Mouse (Mus musculus) forebrain, embryonic 16.5 days (tissue): ENCODE measurements around the gene Astn2. TPM values are rescaled to one million over a fixed set of nuclear protein-coding genes. Genes with fewer than 3 reads are reported as not detected.

Source experiments
- ATAC-seq: fragments of 200-750 bp; cut with Nextera tagmentation; 2 replicates; pipeline ENCODE4 v1.8.0; 2017; ENCODE audit warnings: mild to moderate bottlenecking, moderate library complexity
- H3K27ac ChIP-seq: fragments of 300-500 bp; sonication (generic); 2 replicates; pipeline ENCODE4 v1.5.1; 2014; ENCODE audit warnings: low read length, control low read depth
- H3K27me3 ChIP-seq: fragments of 300-500 bp; sonication (generic); replicated peaks from 2 replicates; pipeline ENCODE4 v1.6.1; 2014; ENCODE audit warnings: low read length; ENCODE audit not compliant: control insufficient read depth, insufficient read depth
- H3K36me3 ChIP-seq: fragments of 300-500 bp; sonication (generic); 2 replicates; pipeline ENCODE4 v1.6.1; 2014; ENCODE audit not compliant: control insufficient read depth, insufficient read depth
- H3K4me1 ChIP-seq: fragments of 300-500 bp; sonication (generic); replicated peaks from 2 replicates; pipeline ENCODE4 v1.6.1; 2014; ENCODE audit warnings: low read length; ENCODE audit not compliant: control insufficient read depth, insufficient read depth
- H3K4me2 ChIP-seq: fragments of 300-500 bp; sonication (generic); 2 replicates; pipeline ENCODE4 v1.6.1; 2014; ENCODE audit warnings: mild to moderate bottlenecking, low read length, control low read depth
- H3K4me3 ChIP-seq: fragments of 300-500 bp; sonication (generic); replicated peaks from 2 replicates; pipeline ENCODE4 v1.5.1; 2014; ENCODE audit warnings: mild to moderate bottlenecking, low read length, control low read depth
- H3K9ac ChIP-seq: fragments of 300-500 bp; sonication (generic); replicated peaks from 2 replicates; pipeline ENCODE4 v1.6.1; 2014; ENCODE audit warnings: low read depth, low read length, control low read depth
- H3K9me3 ChIP-seq: fragments of 300-500 bp; sonication (generic); 2 replicates; pipeline ENCODE4 v1.6.1; 2016; ENCODE audit warnings: low read length; ENCODE audit not compliant: control insufficient read depth
- WGBS: fragments of 180-500 bp; shearing (Covaris S2); extraction: QIAGEN DNeasy Blood & Tissue Kit; methylation state at CpG from one replicate; pipeline ENCODE4 v1.1.7; 2014; 5-methylcytosine and 5-hydroxymethylcytosine counted together
- polyA plus RNA-seq: library from polyadenylated mRNA; unstranded; fragments of >200 nt; fragmentation: Nextera tagmentation; extraction: Ambion mirVana; gene quantifications from 2 replicates; pipeline ENCODE4 v1.2.1, GENCODE M21; 2015

Gene Astn2
- polyA plus RNA-seq, 1 experiment from 2014 or later, result 1.5 TPM

DNA sequence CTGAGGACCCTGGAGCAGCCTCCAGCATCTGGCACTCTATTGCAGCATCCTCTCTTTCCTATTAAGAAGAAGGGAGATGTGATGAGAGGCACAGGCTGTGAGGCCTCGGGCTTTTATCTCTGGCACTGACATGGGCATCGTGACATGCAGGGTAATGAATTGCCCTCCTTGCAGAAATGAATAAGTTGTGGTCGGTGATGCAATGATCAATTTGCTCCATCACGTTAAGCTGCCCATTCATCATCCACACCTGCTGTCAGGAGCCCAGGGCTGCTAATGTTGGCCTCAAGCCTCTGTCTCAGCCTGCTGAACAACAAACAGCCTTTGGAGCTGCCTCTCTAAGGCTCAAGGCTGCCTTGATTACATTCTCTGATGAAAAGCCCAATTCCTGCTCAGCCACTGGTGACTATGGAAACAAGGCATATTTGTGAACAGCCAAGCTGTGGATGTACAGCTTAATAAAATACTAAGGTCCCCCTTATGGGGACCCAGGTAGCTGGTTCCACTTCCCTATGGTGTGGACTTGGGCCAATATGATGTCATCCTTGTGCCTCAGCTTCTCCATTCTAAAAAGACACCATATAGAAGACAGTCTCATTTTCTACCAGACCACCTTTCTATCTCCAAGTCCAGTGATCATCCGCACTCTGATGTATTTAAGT, 515.9 kb downstream of the Astn2 start:
- no peak overlapping the region for H3K4me2 ChIP-seq
- peak overlapping the region; percentile 18; the same call in 1 of the 2 replicates for H3K27ac ChIP-seq
- H3K36me3 ChIP-seq, result no peaks in the 10 kb centered on the region
- H3K27me3 ChIP-seq, result no peaks in the 10 kb centered on the region
- H3K4me3 ChIP-seq, result no peak overlapping the region
- H3K9me3 ChIP-seq, result no peaks in the 10 kb centered on the region
- ATAC-seq, result peak; percentile 90
- H3K4me1 ChIP-seq, result peaks cover 8% of the 10 kb centered on the region; the same call in 1 of the 2 replicates
- 30% methylated on average over 5 of the region's 5 CpGs for WGBS
- no peak overlapping the region for H3K9ac ChIP-seq

- no peak overlapping the region for H3K9ac ChIP-seq
- no peaks in the 10 kb centered on the region for H3K9me3 ChIP-seq
- H3K4me1 ChIP-seq, result peaks cover 8% of the 10 kb centered on the region; the same call in 1 of the 2 replicates
- H3K27ac ChIP-seq, result no peak overlapping the region
- ATAC-seq, result no peak
- WGBS, result 90% methylated on average over 1 of the region's 1 CpGs
- H3K27me3 ChIP-seq, result no peaks in the 10 kb centered on the region
- H3K4me2 ChIP-seq, result no peak overlapping the region
- H3K36me3 ChIP-seq, result no peaks in the 10 kb centered on the region
- H3K4me3 ChIP-seq, result no peak overlapping the region
These were observed 517.5 kb downstream of the Astn2 start for GRCm38 (mm10) chr4:65886862-65887261.

DNA sequence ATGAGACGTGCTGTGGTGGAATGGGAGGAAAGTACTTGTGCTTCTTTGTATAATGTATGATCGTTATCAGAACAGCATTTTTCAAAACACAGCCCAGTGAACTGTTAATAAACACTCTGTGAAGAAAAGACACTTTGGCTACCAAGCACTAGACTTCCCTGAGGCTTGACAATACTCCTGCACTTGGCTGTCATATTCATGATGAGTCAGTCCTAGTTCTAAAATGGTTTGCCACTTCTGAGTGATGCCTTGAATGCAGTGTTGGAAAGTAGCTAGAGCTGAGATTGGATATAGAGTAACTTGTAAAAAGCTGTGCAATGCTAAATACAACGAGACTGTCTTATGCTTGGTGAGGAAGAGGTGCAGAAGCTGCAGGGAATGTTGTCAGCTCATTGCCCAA, 518.5 kb downstream of the Astn2 start:
- Histone ChIP-seq H3K36me3 (no peaks in the 10 kb centered on the region), H3K4me3 (no peak overlapping the region), H3K27ac (no peak overlapping the region), H3K9ac (no peak overlapping the region), H3K4me1 (peaks cover 8% of the 10 kb centered on the region; the same call in 1 of the 2 replicates), H3K4me2 (no peak overlapping the region), H3K9me3 (no peaks in the 10 kb centered on the region), H3K27me3 (no peaks in the 10 kb centered on the region)
- WGBS, result 58% methylated on average over 3 of the region's 3 CpGs
- no peak for ATAC-seq

DNA sequence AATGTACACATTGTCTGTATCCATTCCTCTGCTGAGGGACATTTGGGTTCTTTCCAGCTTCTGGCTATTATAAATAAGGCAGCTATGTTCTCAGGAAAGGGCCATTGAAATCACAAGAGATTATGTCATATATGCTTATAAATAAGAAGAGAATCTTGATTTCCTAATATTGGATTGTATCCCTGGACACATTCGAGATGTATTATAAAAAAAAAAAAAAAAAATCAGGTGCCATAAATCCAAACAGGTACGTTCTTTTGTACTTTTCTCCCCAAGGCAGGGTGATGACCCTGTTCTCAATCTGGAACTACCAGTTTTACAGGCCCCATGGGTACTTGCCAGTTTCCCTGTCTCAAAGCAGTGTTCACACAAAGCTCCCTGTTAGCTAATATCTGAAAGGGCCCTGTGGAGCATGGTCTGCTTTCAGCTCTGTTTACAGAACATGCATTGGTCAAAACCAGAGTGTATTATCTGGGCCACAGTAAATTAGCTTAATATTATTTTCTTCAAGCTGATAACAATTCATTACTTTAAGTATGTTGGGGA, 530.1 kb downstream of the Astn2 start:
- Histone ChIP-seq H3K9ac (no peak overlapping the region), H3K4me2 (no peak overlapping the region), H3K9me3 (no peaks in the 10 kb centered on the region), H3K27me3 (no peaks in the 10 kb centered on the region), H3K27ac (no peak overlapping the region), H3K4me3 (no peak overlapping the region), H3K4me1 (no peaks in the 10 kb centered on the region), H3K36me3 (no peaks in the 10 kb centered on the region)
- WGBS, result 76% methylated on average over 2 of the region's 2 CpGs
- ATAC-seq, result no peak

DNA sequence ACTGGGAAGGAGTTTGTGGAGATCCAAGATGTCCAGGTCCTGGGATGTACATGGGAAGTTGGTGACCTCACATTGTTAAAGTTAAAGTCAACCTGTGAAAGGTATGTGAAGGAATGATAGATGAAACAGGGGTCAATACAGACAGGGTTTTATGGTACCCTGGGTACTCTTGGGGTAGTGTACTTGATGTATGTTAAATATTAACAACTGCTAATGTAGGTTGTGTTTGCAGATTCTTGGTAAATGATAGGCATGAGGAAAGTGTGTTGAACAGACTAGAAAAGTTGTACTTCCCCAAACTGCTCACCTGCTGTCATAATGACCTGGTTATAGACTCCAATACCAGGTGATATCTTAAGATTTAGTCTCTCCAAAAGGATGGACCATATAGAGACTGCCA, 539.9 kb downstream of the Astn2 start:
- H3K9me3 ChIP-seq, result no peaks in the 10 kb centered on the region
- no peaks in the 10 kb centered on the region for H3K36me3 ChIP-seq
- H3K4me3 ChIP-seq, result no peak overlapping the region
- no peak overlapping the region for H3K4me2 ChIP-seq
- no peak for ATAC-seq
- no peak overlapping the region for H3K27ac ChIP-seq
- no peak overlapping the region for H3K9ac ChIP-seq
- no peaks in the 10 kb centered on the region for H3K4me1 ChIP-seq
- H3K27me3 ChIP-seq, result no peaks in the 10 kb centered on the region

DNA sequence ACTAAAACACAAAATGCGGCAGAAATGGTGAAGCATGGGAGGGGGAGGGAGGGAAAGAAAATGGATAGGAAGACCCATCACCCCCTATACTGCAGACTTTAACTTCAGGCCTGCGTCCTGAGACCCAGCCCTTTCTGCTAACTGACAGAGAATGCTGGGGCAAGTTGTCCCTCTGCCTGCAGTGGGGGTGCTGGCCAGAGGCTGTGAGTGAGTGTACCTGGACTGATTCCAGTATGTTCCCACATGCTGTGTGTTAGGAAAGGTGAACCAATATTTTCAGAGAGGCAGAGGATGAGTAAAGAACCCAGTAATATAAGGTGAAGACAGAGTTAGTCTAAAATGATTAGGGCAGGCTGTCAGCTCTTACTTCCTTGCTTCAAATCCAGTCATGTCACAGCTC, 561.2 kb downstream of the Astn2 start:
- Histone ChIP-seq H3K4me3 (no peak overlapping the region), H3K9ac (no peak overlapping the region), H3K27ac (no peak overlapping the region), H3K27me3 (no peaks in the 10 kb centered on the region), H3K4me1 (peaks cover 17% of the 10 kb centered on the region), H3K4me2 (no peak overlapping the region), H3K36me3 (no peaks in the 10 kb centered on the region), H3K9me3 (no peaks in the 10 kb centered on the region)
- WGBS, result 79% methylated on average over 2 of the region's 2 CpGs
- ATAC-seq, result no peak

- 5% methylated on average over 9 of the region's 9 CpGs for WGBS
These were observed 564.8 kb downstream of the Astn2 start for GRCm38 (mm10) chr4:65839550-65840000.

DNA sequence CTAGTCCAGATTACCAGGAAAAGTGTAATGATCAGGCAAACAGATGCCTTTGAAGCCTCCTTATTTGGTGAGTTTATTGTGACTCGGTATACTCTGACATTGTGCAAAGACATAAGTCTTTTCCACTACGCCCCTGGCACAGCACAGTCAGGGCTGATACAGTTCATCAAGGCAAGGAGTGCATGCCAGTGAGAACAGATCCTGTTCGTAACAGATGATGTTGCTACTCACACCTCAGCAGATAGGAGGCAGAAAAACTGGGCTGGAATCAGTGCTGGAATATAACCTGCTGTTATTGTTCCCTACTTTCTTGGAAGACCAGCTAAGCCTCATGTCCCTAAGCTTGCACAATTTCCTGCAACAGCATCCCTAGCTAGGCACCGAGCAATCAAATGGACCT, 565.6 kb downstream of the Astn2 start:
- H3K4me2 ChIP-seq, result no peak overlapping the region
- no peak overlapping the region for H3K27ac ChIP-seq
- peaks cover 15% of the 10 kb centered on the region for H3K4me1 ChIP-seq
- no peak overlapping the region for H3K9ac ChIP-seq
- no peaks in the 10 kb centered on the region for H3K27me3 ChIP-seq
- peak; percentile 64 for ATAC-seq
- WGBS, result 27% methylated on average over 4 of the region's 4 CpGs
- no peaks in the 10 kb centered on the region for H3K9me3 ChIP-seq
- H3K36me3 ChIP-seq, result no peaks in the 10 kb centered on the region
- H3K4me3 ChIP-seq, result no peak overlapping the region

More at GRCm38 (mm10) chr4:65839550-65840000, 564.8 kb downstream of the Astn2 start:
- no peak overlapping the region for H3K9ac ChIP-seq
- H3K4me2 ChIP-seq, result no peak overlapping the region
- H3K9me3 ChIP-seq, result no peaks in the 10 kb centered on the region
- H3K4me3 ChIP-seq, result no peak overlapping the region
- ATAC-seq, result peak; percentile 91
- no peaks in the 10 kb centered on the region for H3K27me3 ChIP-seq
- no peak overlapping the region; the same call in 1 of the 2 replicates for H3K27ac ChIP-seq
- H3K4me1 ChIP-seq, result peaks cover 15% of the 10 kb centered on the region
- H3K36me3 ChIP-seq, result no peaks in the 10 kb centered on the region

- 86% methylated on average over 1 of the region's 1 CpGs for WGBS
- H3K4me3 ChIP-seq, result no peak overlapping the region
- H3K4me1 ChIP-seq, result no peaks in the 10 kb centered on the region
- no peak overlapping the region for H3K4me2 ChIP-seq
- H3K27me3 ChIP-seq, result no peaks in the 10 kb centered on the region
- no peak overlapping the region for H3K27ac ChIP-seq
- H3K9ac ChIP-seq, result no peak overlapping the region
- no peak for ATAC-seq
- H3K9me3 ChIP-seq, result no peaks in the 10 kb centered on the region
- no peaks in the 10 kb centered on the region for H3K36me3 ChIP-seq
These were observed 571.4 kb downstream of the Astn2 start for GRCm38 (mm10) chr4:65832971-65833370.
